Mouse (Mus musculus) left cerebral cortex, postnatal 14 days (tissue): ENCODE measurements around the gene Pcgf6. TPM values are rescaled to one million over a fixed set of nuclear protein-coding genes. Genes with fewer than 3 reads are reported as not detected.

Source experiments
- total RNA-seq, 2 experiments: library from RNA; stranded (reverse); gene quantifications; 2 replicates each; pipeline ENCODE4 v1.2.3; 2021

The Pcgf6 gene
- total RNA-seq, 2 experiments from 2014 or later, result 15.6 TPM

Other genes starting within 250 kb of the Pcgf6 start
- gene Ina, start 36.2 kb downstream of the Pcgf6 start, total RNA-seq, result 100 to 1,000 TPM; 177 to 184 TPM
- gene Nt5c2, start 35.8 kb downstream of the Pcgf6 start, total RNA-seq, result 10 to 100 TPM; 67.1 to 70.7 TPM
- gene Taf5, start 16.8 kb upstream of the Pcgf6 start, total RNA-seq, result 1 to 10 TPM; 5.2 to 5.8 TPM
- 100 to 1,000 TPM; 844 to 869 TPM for gene Usmg5, start 39.7 kb upstream of the Pcgf6 start, total RNA-seq
- 10 to 100 TPM; 15.0 to 15.3 TPM for gene Pdcd11, start 39.9 kb upstream of the Pcgf6 start, total RNA-seq
- 1 to 10 TPM; 4.9 to 5.6 TPM for gene Calhm2, start 87.4 kb upstream of the Pcgf6 start, total RNA-seq
- gene Calhm1, start 93.3 kb upstream of the Pcgf6 start, total RNA-seq, result not detected
- not detected for gene Calhm3, start 106.9 kb upstream of the Pcgf6 start, total RNA-seq
- 100 to 1,000 TPM; 148 to 154 TPM for gene Neurl1a, start 127.9 kb upstream of the Pcgf6 start, total RNA-seq